Mouse (Mus musculus) lung, postnatal 0 days (tissue): ENCODE data around the gene Tanc1.

Experiments used
- CTCF ChIP-seq: IDR thresholded peaks from 2 replicates; pipeline ENCODE4 v1.5.1; 2016; ENCODE audit warnings: antibody characterized with exemption, mild to moderate bottlenecking
- EP300 ChIP-seq: IDR thresholded peaks from 2 replicates; pipeline ENCODE4 v1.6.1; 2016; ENCODE audit warnings: antibody characterized with exemption, mild to moderate bottlenecking, control low read depth

DNA sequence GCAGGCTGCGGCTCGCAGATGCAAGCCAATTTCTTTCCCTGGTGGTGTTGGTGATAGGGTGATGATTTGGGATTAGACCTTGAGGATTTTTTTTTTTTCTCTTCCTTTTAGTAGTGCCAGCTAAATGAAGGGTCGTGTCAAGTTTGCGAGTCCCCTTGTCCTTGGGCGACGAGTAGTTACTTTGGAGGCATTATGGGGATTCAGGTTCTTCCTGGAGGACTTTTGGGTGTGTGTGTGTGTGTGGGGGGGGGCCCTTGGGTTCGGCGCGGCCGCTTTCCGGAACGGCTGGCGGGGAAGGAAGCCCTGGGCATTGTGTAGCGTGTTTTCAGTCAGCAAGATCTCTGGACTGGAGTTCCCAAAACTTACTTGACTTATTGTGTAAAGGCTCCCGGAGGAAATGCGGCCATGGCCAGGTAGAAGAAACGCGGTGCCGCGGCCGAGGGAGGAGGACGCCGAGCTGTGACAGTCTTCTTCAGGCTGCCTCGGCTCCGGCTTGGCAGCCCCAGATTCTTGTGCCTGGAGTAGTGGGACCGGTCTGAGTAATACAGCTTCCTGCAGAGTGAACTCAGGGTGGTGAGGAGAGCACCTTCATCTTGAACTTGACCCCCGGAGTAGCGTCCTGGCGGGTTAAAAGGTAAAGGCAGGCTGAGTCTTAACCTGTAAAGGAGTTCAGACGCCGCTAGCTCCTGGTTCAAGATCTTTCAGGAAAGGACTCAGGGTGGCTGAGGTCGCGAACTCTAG is 1.1 kb downstream of the Tanc1 start:
- TF ChIP-seq CTCF (no peak), EP300 (no peak)
